Mouse (Mus musculus): ENCODE measurements around the gene Gas2. TPM values are rescaled to one million over a fixed set of nuclear protein-coding genes. Genes with fewer than 3 reads are reported as not detected.

Gas2 gene
- polyA plus RNA-seq, 1 experiment from 2014 or later: 20.8 TPM

Other genes with a start within 250 kb of the Gas2 start
- gene Slc17a6, start 240.0 kb upstream of the Gas2 start, polyA plus RNA-seq (2016; fragmentation: Nextera tagmentation; extraction: Ambion mirVana): 6.4 and 16.1 TPM in 2 replicates
- 11.5 and 11.9 TPM in 2 replicates for gene Fancf, start 252 bp downstream of the Gas2 start, polyA plus RNA-seq (2016; fragmentation: Nextera tagmentation; extraction: Ambion mirVana)
- 12.0 and 12.3 TPM in 2 replicates for gene Svip, start 144.0 kb downstream of the Gas2 start, polyA plus RNA-seq (2016; fragmentation: Nextera tagmentation; extraction: Ambion mirVana)
- gene 1700015G11Rik, start 153.7 kb downstream of the Gas2 start, polyA plus RNA-seq (2016; fragmentation: Nextera tagmentation; extraction: Ambion mirVana): not detected in 2 replicates

Measured in hindbrain, embryonic 10.5 days (tissue).